Mouse (Mus musculus): ENCODE measurements around the gene Id2.

DNA sequence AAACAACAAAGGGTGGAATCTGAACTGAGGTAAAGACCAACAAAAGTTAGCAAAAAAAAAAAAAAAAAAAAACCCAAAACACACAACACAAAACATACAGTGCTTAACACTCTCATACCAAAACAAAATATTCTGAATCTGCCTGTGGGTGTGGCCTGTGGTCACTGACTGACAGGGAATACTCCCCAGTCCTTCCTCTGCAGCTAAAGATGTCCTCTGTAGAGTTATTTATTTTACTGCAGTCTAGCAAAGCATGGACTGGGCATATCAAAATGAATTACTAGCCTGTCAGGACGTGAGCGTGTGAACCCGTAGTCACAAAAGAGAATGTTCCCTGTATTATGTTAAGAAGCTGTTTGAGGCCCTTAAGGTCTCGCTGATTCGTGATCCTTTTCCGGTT is 34.7 kb downstream of the Id2 start:
- TF ChIP-seq CTCF (IDR thresholded peaks at IDR 0.05; ENCODE audit: control insufficient read depth, insufficient read depth, insufficient read length) (no peak), MYOG (IDR thresholded peaks at IDR 0.05; ENCODE audit: control insufficient read depth, extremely low read depth, insufficient read length) (no peak)

Data from C2C12 (cell line).